Mouse (Mus musculus) heart, embryonic 16.5 days (tissue): ENCODE results near the gene Necab3. TPM values are rescaled to one million over a fixed set of nuclear protein-coding genes. Genes with fewer than 3 reads are reported as not detected.

Experiments used
- ATAC-seq: fragments of 200-750 bp; cut with Nextera tagmentation; replicated peaks from 2 replicates; pipeline ENCODE4 v1.8.0; 2017; ENCODE audit warnings: moderate number of reproducible peaks; ENCODE audit not compliant: insufficient read depth, low FRiP score; ENCODE audit errors: extremely low read depth
- H3K27ac ChIP-seq: fragments of 300-500 bp; sonication (generic); 2 replicates; pipeline ENCODE4 v1.5.1; 2014; ENCODE audit warnings: mild to moderate bottlenecking, low read length, control low read depth, moderate library complexity
- H3K27me3 ChIP-seq: fragments of 300-500 bp; sonication (generic); 2 replicates; pipeline ENCODE4 v1.6.1; 2014; ENCODE audit warnings: low read length, mixed read lengths; ENCODE audit not compliant: control insufficient read depth, insufficient read depth
- H3K36me3 ChIP-seq: fragments of 300-500 bp; sonication (generic); 2 replicates; pipeline ENCODE4 v1.6.1; 2014; ENCODE audit not compliant: control insufficient read depth, insufficient read depth
- H3K4me1 ChIP-seq: fragments of 300-500 bp; sonication (generic); 2 replicates; pipeline ENCODE4 v1.6.1; 2014; ENCODE audit warnings: low read length, mixed read lengths; ENCODE audit not compliant: control insufficient read depth, insufficient read depth
- H3K4me2 ChIP-seq: fragments of 300-500 bp; sonication (generic); 2 replicates; pipeline ENCODE4 v1.6.1; 2014; ENCODE audit warnings: low read depth, mild to moderate bottlenecking, control low read depth, low read length
- H3K4me3 ChIP-seq: fragments of 300-500 bp; sonication (generic); 2 replicates; pipeline ENCODE4 v1.5.1; 2014; ENCODE audit warnings: mild to moderate bottlenecking, control low read depth, low read length
- H3K9ac ChIP-seq: fragments of 300-500 bp; sonication (generic); 2 replicates; pipeline ENCODE4 v1.6.1; 2014; ENCODE audit warnings: low read length, control low read depth
- H3K9me3 ChIP-seq: fragments of 300-500 bp; sonication (generic); replicated peaks from 2 replicates; pipeline ENCODE4 v1.6.1; 2016; ENCODE audit warnings: low read length; ENCODE audit not compliant: control insufficient read depth
- WGBS: fragments of 180-500 bp; shearing (Covaris S2); extraction: QIAGEN DNeasy Blood & Tissue Kit; methylation state at CpG from one replicate; pipeline ENCODE4 v1.1.7; 2014; 5-methylcytosine and 5-hydroxymethylcytosine counted together
- polyA plus RNA-seq: library from polyadenylated mRNA; unstranded; fragments of >200 nt; fragmentation: Nextera tagmentation; extraction: Ambion mirVana; gene quantifications from 2 replicates; pipeline ENCODE4 v1.2.1, GENCODE M21; 2015

Gene Necab3
- polyA plus RNA-seq, 1 experiment from 2014 or later = 2.8 TPM

DNA sequence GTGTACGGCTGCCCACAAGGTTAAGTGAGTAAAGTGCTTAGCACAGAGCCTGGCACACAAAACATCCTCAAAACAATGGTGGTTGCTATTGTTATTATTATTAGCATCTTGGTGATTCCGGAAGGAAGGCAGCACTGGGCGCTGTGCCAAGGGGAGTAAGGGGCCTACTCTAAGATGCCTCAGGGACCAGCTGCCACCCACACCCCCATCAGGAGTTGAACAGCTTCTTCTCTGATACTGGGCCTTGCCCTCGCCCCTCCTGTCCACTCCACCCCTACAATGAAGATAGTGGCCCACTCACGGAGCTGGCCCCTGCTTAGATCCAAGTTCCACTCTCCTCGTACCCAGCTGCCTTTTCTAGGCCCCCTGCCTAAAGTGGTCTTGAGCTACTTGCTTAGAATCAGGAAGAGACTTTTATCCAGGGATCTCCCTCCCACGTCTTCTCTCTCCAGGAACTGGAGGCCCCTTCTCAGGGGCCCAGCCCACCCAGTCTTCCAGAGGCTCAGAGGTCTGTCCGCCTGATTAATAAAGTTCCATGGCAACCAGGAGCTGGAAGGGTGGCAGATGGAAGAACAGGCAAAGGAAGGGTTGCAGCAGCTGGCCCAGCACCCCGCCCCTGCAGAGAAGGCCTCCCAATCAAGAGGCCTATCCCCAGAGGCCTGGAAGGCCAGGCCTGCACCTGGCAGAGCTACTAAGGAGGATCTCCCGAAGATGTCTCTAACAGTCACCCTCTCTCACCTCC is 9.8 kb upstream of the Necab3 start:
- H3K4me2 ChIP-seq = peak overlapping the region; percentile 81
- H3K4me1 ChIP-seq = peaks cover 25% of the 10 kb centered on the region
- no peaks in the 10 kb centered on the region for H3K27me3 ChIP-seq
- 17% methylated on average over 10 of the region's 10 CpGs for WGBS
- peak overlapping the region; percentile 70 for H3K27ac ChIP-seq
- no peaks in the 10 kb centered on the region for H3K9me3 ChIP-seq
- peak overlapping the region; percentile 79 for H3K9ac ChIP-seq
- H3K4me3 ChIP-seq = peak overlapping the region; percentile 77
- no peak for ATAC-seq
- no peaks in the 10 kb centered on the region for H3K36me3 ChIP-seq

DNA sequence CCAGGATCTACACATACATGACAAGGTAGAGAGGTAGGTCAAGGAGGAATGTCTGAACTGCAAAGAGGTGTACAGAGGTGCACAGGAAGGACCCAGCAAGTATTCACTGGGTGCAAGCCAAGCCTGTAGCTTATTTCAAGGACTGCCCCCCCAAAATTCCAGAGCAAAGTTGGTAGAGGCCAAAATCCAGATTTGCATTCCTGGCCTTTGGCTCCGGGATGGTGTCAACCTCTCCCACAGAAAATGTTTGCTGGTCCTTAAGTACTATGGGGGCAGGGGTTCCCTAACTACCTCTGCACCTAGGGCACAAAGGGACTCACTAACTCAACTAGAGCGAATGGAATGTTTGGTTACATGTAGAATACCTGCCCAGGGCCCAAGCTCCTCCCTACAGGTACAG is 9.1 kb upstream of the Necab3 start:
- H3K9me3 ChIP-seq = no peaks in the 10 kb centered on the region
- H3K9ac ChIP-seq = 0 out of 2 replicates have a peak overlapping the region, but pooled peaks have one; percentile 79
- H3K27me3 ChIP-seq = no peaks in the 10 kb centered on the region
- H3K36me3 ChIP-seq = peaks cover 3% of the 10 kb centered on the region; the same call in 1 of the 2 replicates
- H3K4me3 ChIP-seq = peak overlapping the region; percentile 77
- peaks cover 25% of the 10 kb centered on the region for H3K4me1 ChIP-seq
- H3K27ac ChIP-seq = peak overlapping the region; percentile 34
- 64% methylated on average over 2 of the region's 2 CpGs for WGBS
- H3K4me2 ChIP-seq = peak overlapping the region; percentile 81
- no peak for ATAC-seq

DNA sequence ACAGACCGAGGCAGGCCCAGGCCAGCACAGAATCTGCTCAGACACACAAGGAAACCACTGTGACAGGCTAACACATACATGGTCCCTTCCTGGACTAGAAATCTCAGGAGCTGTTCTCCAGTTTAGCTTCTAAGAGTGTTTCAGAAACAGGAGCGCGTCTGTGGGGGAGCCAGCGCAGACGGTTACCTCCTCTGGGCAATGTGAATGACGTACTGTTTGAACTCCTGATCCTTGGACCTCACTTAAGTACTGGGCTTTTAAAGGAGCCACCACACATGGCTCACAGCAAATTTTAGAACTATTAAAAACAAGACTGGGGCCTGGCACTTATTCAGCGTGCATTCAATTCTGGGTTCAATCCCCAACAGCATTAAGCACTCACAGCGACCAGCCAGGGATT is 8.0 kb upstream of the Necab3 start:
- Histone ChIP-seq H3K4me3 (no peak overlapping the region), H3K36me3 (peaks cover 9% of the 10 kb centered on the region), H3K4me1 (peaks cover 25% of the 10 kb centered on the region), H3K27ac (no peak overlapping the region), H3K9ac (no peak overlapping the region), H3K27me3 (no peaks in the 10 kb centered on the region), H3K9me3 (no peaks in the 10 kb centered on the region), H3K4me2 (no peak overlapping the region)
- ATAC-seq = no peak
- WGBS = 63% methylated on average over 8 of the region's 8 CpGs

DNA sequence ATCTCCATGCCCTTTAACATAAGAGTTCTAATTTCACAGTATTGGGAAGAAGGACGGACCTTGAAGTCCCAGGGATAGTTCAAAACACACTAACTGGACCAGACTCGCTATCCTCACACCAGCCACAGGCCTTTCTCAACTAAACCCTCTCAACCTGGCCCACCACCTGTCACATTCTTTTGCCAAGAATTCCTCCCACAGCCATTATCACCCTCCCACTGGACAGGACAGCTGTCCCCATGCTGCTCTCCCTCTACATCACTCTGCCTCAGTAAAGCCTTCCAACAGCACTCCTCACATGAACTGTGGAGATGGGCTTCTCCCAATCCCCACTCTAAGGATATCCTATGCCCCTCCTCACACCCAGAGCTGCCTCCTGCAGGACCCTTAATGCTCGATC is 6.9 kb upstream of the Necab3 start:
- no peak for ATAC-seq
- H3K9me3 ChIP-seq = no peaks in the 10 kb centered on the region
- H3K36me3 ChIP-seq = peaks cover 9% of the 10 kb centered on the region
- no peak overlapping the region for H3K4me3 ChIP-seq
- WGBS = 81% methylated on average over 3 of the region's 3 CpGs
- H3K27ac ChIP-seq = no peak overlapping the region
- no peak overlapping the region for H3K4me2 ChIP-seq
- H3K27me3 ChIP-seq = no peaks in the 10 kb centered on the region
- peaks cover 22% of the 10 kb centered on the region for H3K4me1 ChIP-seq
- H3K9ac ChIP-seq = no peak overlapping the region

DNA sequence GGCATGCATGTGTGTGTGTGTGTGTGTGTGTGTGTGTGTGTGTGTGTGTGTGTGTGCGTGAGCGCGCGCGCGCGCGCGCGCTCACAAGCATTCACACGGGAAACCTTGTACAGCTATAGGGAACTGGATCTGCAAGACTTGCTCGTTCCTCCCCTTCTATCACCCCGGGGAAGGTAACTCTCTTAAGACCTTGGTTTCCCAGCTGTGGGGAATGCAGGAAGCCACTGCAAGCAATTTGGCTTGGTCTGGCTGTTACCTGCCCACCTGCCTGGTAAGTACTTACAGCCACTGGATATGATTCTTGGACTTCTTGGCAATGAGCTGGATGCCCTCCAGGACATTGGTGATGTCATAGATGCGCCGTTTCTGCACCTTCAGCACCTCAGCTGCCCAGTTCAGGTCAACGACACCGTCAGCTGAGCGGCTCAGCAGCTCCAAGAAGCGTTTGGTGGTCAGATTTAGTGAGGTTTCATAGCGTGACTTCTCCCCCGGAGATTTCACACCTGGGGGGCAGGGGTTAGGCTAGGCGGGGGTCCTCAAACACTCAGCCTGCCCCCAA is 5.0 kb upstream of the Necab3 start:
- no peaks in the 10 kb centered on the region for H3K27me3 ChIP-seq
- WGBS = 90% methylated on average over 22 of the region's 22 CpGs
- H3K9me3 ChIP-seq = no peaks in the 10 kb centered on the region
- H3K36me3 ChIP-seq = peaks cover 9% of the 10 kb centered on the region
- H3K4me2 ChIP-seq = no peak overlapping the region
- no peak overlapping the region for H3K9ac ChIP-seq
- H3K4me3 ChIP-seq = no peak overlapping the region
- H3K4me1 ChIP-seq = peaks cover 20% of the 10 kb centered on the region
- H3K27ac ChIP-seq = no peak overlapping the region
- ATAC-seq = no peak

DNA sequence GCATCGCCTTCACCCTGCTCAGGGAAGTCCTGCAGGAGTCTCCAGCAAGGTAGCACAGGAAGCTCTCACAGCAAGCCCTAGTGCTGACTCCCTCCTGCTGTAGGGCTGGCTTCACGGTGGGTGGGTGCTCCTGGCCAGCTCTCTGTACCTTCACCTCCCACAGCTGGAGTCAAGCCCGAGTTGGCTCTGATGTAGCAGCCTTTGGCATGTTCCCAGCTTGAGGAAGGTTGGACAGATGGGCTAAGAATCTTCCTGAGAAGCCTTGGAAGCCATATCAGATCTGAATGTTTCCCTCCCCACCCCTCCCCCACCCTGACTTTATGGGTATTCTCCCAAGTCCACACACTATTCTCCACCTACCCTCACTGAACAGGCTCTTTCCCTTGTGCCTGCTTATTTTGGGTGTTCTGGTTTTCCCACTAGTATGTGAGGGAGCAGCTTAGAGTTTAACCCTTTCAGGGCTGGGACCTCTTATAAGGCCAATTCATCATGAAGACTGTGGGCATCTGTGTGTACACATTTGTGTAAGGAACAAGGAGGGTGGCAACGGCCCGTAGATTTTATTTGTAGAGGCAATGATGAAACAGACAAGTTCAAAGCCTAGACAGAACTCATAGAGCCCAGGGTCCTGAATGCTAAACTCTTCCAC is 1.4 kb downstream of the Necab3 start:
- no peaks in the 10 kb centered on the region for H3K27me3 ChIP-seq
- no peaks in the 10 kb centered on the region for H3K9me3 ChIP-seq
- WGBS = 45% methylated on average over 5 of the region's 5 CpGs
- H3K4me2 ChIP-seq = no peak overlapping the region
- H3K4me3 ChIP-seq = no peak overlapping the region
- no peak for ATAC-seq
- H3K36me3 ChIP-seq = peaks cover 4% of the 10 kb centered on the region; the same call in 1 of the 2 replicates
- H3K4me1 ChIP-seq = peaks cover 14% of the 10 kb centered on the region
- no peak overlapping the region for H3K9ac ChIP-seq
- H3K27ac ChIP-seq = no peak overlapping the region

DNA sequence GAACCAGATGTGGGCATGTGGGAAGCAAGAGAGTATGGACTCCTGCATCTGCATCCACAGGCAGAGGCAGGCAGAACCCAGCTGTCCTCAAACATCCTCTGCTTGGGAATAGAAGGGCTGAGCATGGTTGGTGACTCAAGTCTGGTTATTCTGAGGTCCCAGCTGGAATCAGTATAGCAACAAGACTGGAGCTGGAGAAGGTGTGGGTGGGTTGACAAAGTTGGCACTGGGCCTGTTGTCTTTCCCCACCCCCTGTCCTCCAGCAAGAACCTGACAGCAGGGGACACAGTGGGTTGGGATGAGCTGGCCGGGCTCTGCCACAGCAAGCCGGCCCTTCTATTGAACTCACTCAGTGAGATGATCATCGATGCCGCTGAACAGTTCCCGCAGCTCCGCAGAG is 3.5 kb downstream of the Necab3 start:
- Histone ChIP-seq H3K9me3 (no peaks in the 10 kb centered on the region), H3K4me1 (peaks cover 21% of the 10 kb centered on the region), H3K36me3 (no peaks in the 10 kb centered on the region), H3K4me3 (no peak overlapping the region), H3K4me2 (no peak overlapping the region), H3K27ac (no peak overlapping the region), H3K9ac (no peak overlapping the region), H3K27me3 (peaks cover 11% of the 10 kb centered on the region)
- 78% methylated on average over 6 of the region's 6 CpGs for WGBS
- ATAC-seq = no peak

DNA sequence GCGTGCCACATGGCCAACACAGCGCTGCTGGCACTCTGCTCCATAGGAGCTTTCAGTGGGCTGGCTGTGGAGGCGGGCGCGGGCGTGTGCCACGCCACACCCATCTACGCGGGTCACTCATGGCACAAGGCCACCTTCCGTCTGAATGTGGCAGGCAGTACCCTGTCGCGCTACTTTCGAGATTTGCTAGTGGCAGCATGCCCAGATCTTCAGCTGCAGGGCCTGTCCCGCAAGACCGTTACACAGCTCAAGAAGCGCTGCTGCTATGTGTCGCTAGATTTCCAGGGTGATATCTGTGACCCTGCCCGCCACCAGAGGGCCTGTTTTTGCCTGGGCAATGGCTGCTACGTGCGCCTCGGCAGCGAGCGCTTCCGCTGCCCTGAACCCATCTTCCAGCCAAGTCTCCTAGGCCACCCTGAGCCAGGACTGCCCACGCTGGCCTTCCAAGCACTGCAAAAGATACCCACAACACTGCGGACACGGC is 6.2 kb downstream of the Necab3 start:
- WGBS = 14% methylated on average over 27 of the region's 27 CpGs
- peak overlapping the region; percentile 45 for H3K9ac ChIP-seq
- H3K4me3 ChIP-seq = peak overlapping the region; percentile 42
- no peaks in the 10 kb centered on the region for H3K36me3 ChIP-seq
- H3K4me1 ChIP-seq = peaks cover 24% of the 10 kb centered on the region
- ATAC-seq = peak; percentile 46
- H3K27me3 ChIP-seq = peaks cover 14% of the 10 kb centered on the region
- H3K4me2 ChIP-seq = peak overlapping the region; percentile 73
- peak overlapping the region; percentile 34; the same call in 1 of the 2 replicates for H3K27ac ChIP-seq
- no peaks in the 10 kb centered on the region for H3K9me3 ChIP-seq

DNA sequence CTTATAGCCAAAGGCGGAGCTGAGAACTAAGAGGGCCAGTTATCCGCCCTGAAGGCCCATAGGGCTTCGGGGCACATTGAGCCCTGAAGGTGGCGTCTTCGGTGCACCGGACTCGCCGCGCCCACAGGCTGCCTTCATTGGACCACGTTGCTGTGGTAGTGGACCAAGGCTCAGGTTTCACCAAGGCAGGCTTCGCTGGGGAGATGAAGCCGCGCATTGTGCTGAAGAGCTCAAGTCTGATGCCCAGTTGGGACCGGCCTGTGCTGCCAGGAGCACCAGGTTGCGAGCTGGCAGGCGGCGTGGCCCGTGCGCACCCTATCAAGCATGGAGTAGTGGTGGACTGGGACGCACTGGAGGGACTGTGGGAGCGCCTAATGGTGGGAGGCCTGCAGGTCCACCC is 6.8 kb downstream of the Necab3 start:
- peak overlapping the region; percentile 42 for H3K4me3 ChIP-seq
- H3K36me3 ChIP-seq = no peaks in the 10 kb centered on the region
- H3K27me3 ChIP-seq = peaks cover 14% of the 10 kb centered on the region
- peak overlapping the region; percentile 45 for H3K9ac ChIP-seq
- peak overlapping the region; percentile 34; the same call in 1 of the 2 replicates for H3K27ac ChIP-seq
- no peak for ATAC-seq
- no peaks in the 10 kb centered on the region for H3K9me3 ChIP-seq
- H3K4me1 ChIP-seq = peaks cover 24% of the 10 kb centered on the region
- H3K4me2 ChIP-seq = peak overlapping the region; percentile 73
- 25% methylated on average over 21 of the region's 21 CpGs for WGBS
